Mouse (Mus musculus): ENCODE measurements at regions not wholly inside any gene's neighbourhood (a gene's known extent, or its start where the extent isn't known, plus 50 kb on each side); places are given as distances from the start of the nearest gene placed in this dataset.

DNA sequence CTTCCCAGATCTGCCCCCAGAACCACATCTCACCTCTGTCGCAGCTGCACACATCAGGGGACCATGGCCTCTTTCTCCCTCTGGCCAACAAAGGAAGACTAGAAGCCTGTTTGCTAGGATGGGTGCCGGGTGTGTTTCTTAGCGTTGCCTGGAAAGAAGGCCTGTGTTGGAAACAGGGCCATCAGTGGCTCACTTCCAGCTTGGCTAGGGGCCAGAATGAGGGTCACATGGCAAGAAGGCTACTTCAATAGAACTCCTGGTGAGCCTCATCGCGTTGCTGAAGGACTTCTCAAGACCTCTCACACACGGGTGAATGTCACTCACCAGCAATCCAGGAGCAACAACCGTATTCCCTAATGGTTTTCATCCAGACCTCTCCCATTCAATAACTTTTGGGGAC lies 115.0 kb downstream of the Tle3 start:
- no peak for TF ChIP-seq CTCF (conservative IDR thresholded peaks at IDR 0.05; ENCODE audit: insufficient read depth, insufficient read length, low read depth, low read length)
- no peak for TF ChIP-seq POLR2A (IDR thresholded peaks at IDR 0.05; ENCODE audit: low read depth, low read length)
